Mouse (Mus musculus) T-cell, adult 66 days (primary cell): Measurements from ENCODE around the gene Man2b2. TPM values are rescaled to one million over a fixed set of nuclear protein-coding genes. Genes with fewer than 3 reads are reported as not detected.

ENCODE experiments used
- total RNA-seq, 2 experiments: library from RNA; stranded (reverse); gene quantifications; 3 replicates in 1 of 2; 4 replicates in 1 of 2; pipeline ENCODE4 v1.2.4; 2023

The Man2b2 gene
- 10 to 100 TPM; 37.5 to 40.5 TPM for total RNA-seq

GRCm38 (mm10) chr5:36829913-36830879, at the start of gene Man2b2:
TSS of gene Man2b2 (minus strand) at chr5:36830653.

GRCm38 (mm10) chr5:36868266-36869090, 38.0 kb upstream of the Man2b2 start, which contains the start of gene Ppp2r2c:
TSS of gene Ppp2r2c (plus strand) at chr5:36868513.

DNA sequence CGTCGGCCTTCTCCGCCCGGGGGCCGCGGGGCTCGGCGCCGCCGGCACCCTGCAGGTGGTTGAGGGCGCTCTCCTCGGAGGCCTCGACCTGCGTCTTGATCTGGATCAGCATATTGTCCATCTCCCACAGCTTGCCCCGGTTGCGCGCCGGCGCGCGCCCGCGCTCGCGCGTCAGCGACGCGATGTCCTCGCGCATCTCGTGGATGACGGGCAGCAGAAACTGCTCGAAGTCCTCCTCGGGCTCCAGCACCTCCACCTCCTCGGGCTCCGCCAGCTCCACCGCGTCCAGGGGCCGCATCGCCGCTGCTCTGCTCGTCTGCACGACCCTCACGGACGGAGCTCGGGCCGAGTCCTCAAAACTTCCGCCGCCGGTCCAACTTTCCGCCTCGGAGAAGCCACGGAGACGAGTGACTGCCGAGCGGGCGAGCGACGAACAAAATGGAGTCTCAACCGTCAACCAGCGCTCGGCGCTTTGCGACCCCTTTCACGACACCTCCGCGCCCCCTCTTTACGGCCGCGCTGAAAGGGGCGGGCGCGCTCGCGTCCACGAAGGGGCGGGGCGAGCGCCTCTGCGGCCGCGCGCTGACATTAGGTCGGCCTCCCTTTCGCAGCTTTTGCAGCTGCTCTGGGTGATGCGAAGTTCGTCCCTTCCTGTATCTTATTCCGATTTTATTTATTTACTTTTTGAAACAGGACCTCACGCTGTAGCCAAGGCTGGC, 34.0 kb downstream of the Man2b2 start, which contains the start of gene Mrfap1:
Gene Mrfap1, minus strand, starts transcription at position 477 of the 719 bp plus-strand sequence.

Other genes with a start within 250 kb of the Man2b2 start
- 10 to 100 TPM; 67.7 to 73.2 TPM for gene Tbc1d14, start 237.4 kb downstream of the Man2b2 start, total RNA-seq
- gene D5Ertd579e, start 134.6 kb downstream of the Man2b2 start, total RNA-seq, result 10 to 100 TPM; 37.5 to 40.6 TPM
- gene Bloc1s4, start 82.0 kb downstream of the Man2b2 start, total RNA-seq, result 10 to 100 TPM; 26.5 to 30.0 TPM
- 100 to 1,000 TPM; 139 to 145 TPM for gene Mrfap1, start 33.9 kb downstream of the Man2b2 start, total RNA-seq
- not detected for gene Ppp2r2c, start 37.9 kb upstream of the Man2b2 start, total RNA-seq
- gene Wfs1, start 158.6 kb upstream of the Man2b2 start, total RNA-seq, result 1 to 10 TPM; 3.3 to 4.1 TPM